Mouse (Mus musculus): Measurements from ENCODE around the gene Krt86. TPM values are rescaled to one million over a fixed set of nuclear protein-coding genes. Genes with fewer than 3 reads are reported as not detected.
"Not testable (repeated sequence)": the region's sequence is repeated elsewhere in the genome, so short reads cannot be mapped to it uniquely, and the experiment has no call there.

The Krt86 gene
- polyA plus RNA-seq, 1 experiment from 2014 or later, result not detected

- 53% methylated on average over 1 of the region's 1 CpGs for WGBS
Measured at GRCm38 (mm10) chr15:101494203-101494602, 20.9 kb downstream of the Krt86 start.

GRCm38 (mm10) chr15:101495266-101495665 is 22.0 kb downstream of the Krt86 start:
- no peaks in the 10 kb centered on the region for H3K27me3 ChIP-seq
- 86% methylated on average over 8 of the region's 8 CpGs for WGBS

More at GRCm38 (mm10) chr15:101494203-101494602, 20.9 kb downstream of the Krt86 start:
- H3K4me1 ChIP-seq, result no peaks in the 10 kb centered on the region
- no peak overlapping the region for H3K4me3 ChIP-seq
- H3K4me2 ChIP-seq (replicated peaks), result no peak overlapping the region
- H3K27me3 ChIP-seq, result no peaks in the 10 kb centered on the region
- H3K9me3 ChIP-seq, result no peaks in the 10 kb centered on the region
- H3K27ac ChIP-seq (replicated peaks), result no peak overlapping the region
- no peaks in the 10 kb centered on the region for H3K36me3 ChIP-seq
- H3K9ac ChIP-seq (replicated peaks), result no peak overlapping the region
- no peak for ATAC-seq (replicated peaks)

DNA sequence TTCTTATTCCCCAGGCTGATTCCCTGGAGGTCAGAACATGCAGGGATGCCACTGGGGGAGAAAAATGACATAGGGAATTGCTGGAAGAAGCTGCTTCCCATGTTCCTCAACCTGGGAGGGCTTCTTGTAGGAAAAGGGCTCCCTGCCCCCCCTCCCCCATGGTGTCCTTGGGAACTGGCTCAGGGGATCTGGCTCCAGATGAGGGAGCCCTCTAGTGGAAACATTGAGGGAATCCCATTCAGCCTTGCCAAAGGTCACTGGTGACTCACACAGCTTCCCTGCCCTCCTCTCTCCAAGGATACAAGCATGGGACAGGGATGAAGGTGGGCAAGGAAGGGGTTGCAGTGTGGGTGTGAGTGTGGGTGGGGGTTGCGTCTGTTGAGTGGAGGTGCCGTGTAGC is 23.9 kb downstream of the Krt86 start:
- H3K4me1 ChIP-seq, result no peaks in the 10 kb centered on the region
- H3K4me2 ChIP-seq (replicated peaks), result no peak overlapping the region
- no peak overlapping the region for H3K9ac ChIP-seq (replicated peaks)
- no peak for ATAC-seq (replicated peaks)
- no peak overlapping the region for H3K4me3 ChIP-seq
- no peaks in the 10 kb centered on the region for H3K27me3 ChIP-seq
- WGBS, result 96% methylated on average over 2 of the region's 2 CpGs
- no peak overlapping the region for H3K27ac ChIP-seq (replicated peaks)
- H3K9me3 ChIP-seq, result no peaks in the 10 kb centered on the region
- H3K36me3 ChIP-seq, result no peaks in the 10 kb centered on the region

More at GRCm38 (mm10) chr15:101495266-101495665, 22.0 kb downstream of the Krt86 start:
- Histone ChIP-seq H3K9ac (replicated peaks) (no peak overlapping the region), H3K4me2 (replicated peaks) (no peak overlapping the region), H3K4me3 (no peak overlapping the region), H3K36me3 (no peaks in the 10 kb centered on the region), H3K9me3 (no peaks in the 10 kb centered on the region), H3K27ac (replicated peaks) (no peak overlapping the region), H3K4me1 (no peaks in the 10 kb centered on the region)
- no peak for ATAC-seq (replicated peaks)

GRCm38 (mm10) chr15:101506896-101507758 is 33.8 kb downstream of the Krt86 start:
- 72% methylated on average over 14 of the region's 14 CpGs for WGBS

GRCm38 (mm10) chr15:101508247-101508646 is 35.0 kb downstream of the Krt86 start:
- Histone ChIP-seq H3K27ac (replicated peaks) (no peak overlapping the region), H3K4me1 (no peaks in the 10 kb centered on the region), H3K4me2 (replicated peaks) (no peak overlapping the region), H3K27me3 (no peaks in the 10 kb centered on the region), H3K4me3 (no peak overlapping the region), H3K9me3 (no peaks in the 10 kb centered on the region), H3K36me3 (no peaks in the 10 kb centered on the region), H3K9ac (replicated peaks) (no peak overlapping the region)
- WGBS, result 88% methylated on average over 9 of the region's 9 CpGs
- ATAC-seq (replicated peaks), result no peak

More at GRCm38 (mm10) chr15:101506896-101507758, 33.8 kb downstream of the Krt86 start:
- Histone ChIP-seq H3K4me2 (replicated peaks) (no peak overlapping the region), H3K27me3 (no peaks in the 10 kb centered on the region), H3K4me1 (no peaks in the 10 kb centered on the region), H3K27ac (replicated peaks) (no peak overlapping the region), H3K36me3 (no peaks in the 10 kb centered on the region), H3K4me3 (no peak overlapping the region), H3K9ac (replicated peaks) (no peak overlapping the region), H3K9me3 (no peaks in the 10 kb centered on the region)
- no peak for ATAC-seq (replicated peaks)

DNA sequence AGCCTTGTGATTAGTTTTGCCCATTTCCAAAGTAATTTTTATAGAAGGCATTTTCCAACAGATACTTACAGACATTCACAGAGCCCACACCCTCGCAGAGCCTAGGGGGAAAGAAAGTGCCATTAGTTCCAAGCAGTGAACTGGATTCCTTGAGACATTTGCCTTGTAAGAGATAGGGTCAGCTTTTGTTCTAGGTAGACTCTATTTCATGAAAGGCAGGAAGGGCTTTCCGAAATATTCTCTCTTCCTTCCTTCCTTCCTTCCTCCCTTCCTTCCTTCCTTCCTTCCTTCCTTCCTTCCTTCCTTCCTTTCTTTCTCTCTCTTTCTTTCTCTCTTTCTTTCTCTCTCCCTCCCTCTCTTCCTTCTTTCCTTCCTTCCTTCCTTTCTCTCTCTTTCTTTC is 43.9 kb downstream of the Krt86 start, which contains the start of gene Gm49425:
Gm49425 (minus strand) TSS at position 101 of the 400 bp plus-strand sequence.
- not testable (repeated sequence) for H3K4me2 ChIP-seq (replicated peaks); H3K9ac ChIP-seq (replicated peaks); H3K27ac ChIP-seq (replicated peaks); H3K4me3 ChIP-seq; H3K27me3 ChIP-seq; H3K4me1 ChIP-seq; H3K9me3 ChIP-seq; ATAC-seq (replicated peaks); H3K36me3 ChIP-seq
- 72% methylated on average over 2 of the region's 2 CpGs for WGBS

GRCm38 (mm10) chr15:101519792-101520191 is 46.5 kb downstream of the Krt86 start:
- H3K4me1 ChIP-seq, result no peaks in the 10 kb centered on the region
- no peaks in the 10 kb centered on the region for H3K9me3 ChIP-seq
- WGBS, result 15% methylated on average over 2 of the region's 2 CpGs
- ATAC-seq (replicated peaks), result no peak
- no peak overlapping the region for H3K9ac ChIP-seq (replicated peaks)
- no peaks in the 10 kb centered on the region for H3K36me3 ChIP-seq
- H3K4me2 ChIP-seq (replicated peaks), result no peak overlapping the region
- H3K27me3 ChIP-seq, result no peaks in the 10 kb centered on the region
- no peak overlapping the region for H3K27ac ChIP-seq (replicated peaks)
- H3K4me3 ChIP-seq, result no peak overlapping the region

DNA sequence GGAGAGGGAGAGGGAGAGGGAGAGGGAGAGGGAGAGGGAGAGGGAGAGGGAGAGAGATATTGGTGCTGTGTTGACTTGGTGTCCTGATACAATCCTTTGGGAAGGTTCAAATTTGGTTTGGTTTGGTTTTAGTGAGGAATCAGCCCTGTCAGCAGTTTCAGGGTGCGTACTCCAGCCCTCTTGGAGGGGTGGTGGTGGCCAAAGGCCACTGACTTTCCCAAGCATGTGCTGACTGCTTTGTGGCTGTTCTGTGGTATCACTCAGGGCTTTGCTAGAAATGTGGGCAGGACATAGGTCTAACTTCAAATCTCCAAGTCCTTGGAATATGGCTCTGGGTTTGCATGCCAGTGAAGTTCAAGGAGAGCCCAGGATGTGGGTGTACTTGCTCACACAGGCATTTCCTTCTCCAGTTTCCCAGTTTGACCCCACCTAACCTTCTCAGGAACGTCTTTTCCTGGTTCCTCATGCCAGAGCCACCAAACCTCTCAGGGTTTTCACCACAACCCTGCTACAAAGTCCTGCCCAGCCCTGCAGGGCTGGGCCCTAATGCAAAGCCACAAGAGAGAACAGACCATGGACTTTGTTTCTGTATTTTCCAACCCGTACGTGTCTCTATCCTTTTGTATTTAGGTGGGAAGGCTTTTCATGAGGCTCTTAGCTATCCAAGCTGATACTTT is 49.4 kb downstream of the Krt86 start:
- Histone ChIP-seq H3K4me2 (replicated peaks) (no peak overlapping the region), H3K9me3 (no peaks in the 10 kb centered on the region), H3K9ac (replicated peaks) (no peak overlapping the region), H3K27me3 (no peaks in the 10 kb centered on the region), H3K36me3 (no peaks in the 10 kb centered on the region), H3K4me3 (no peak overlapping the region), H3K4me1 (no peaks in the 10 kb centered on the region), H3K27ac (replicated peaks) (no peak overlapping the region)
- no peak for ATAC-seq (replicated peaks)
- 77% methylated on average over 4 of the region's 4 CpGs for WGBS

Other genes with a start within 250 kb of the Krt86 start
- gene Grasp, start 249.3 kb upstream of the Krt86 start, polyA plus RNA-seq (2015; fragmentation: Nextera tagmentation; extraction: Ambion mirVana), result 1.3 and 1.7 TPM in 2 replicates
- 3.7 and 4.3 TPM in 2 replicates for gene Nr4a1, start 219.2 kb upstream of the Krt86 start, polyA plus RNA-seq (2015; fragmentation: Nextera tagmentation; extraction: Ambion mirVana)
- gene Atg101, start 189.2 kb upstream of the Krt86 start, polyA plus RNA-seq (2015; fragmentation: Nextera tagmentation; extraction: Ambion mirVana), result 86.4 and 86.8 TPM in 2 replicates
- gene 6030408B16Rik, start 180.3 kb upstream of the Krt86 start, polyA plus RNA-seq (2015; fragmentation: Nextera tagmentation; extraction: Ambion mirVana), result 0.37 and 0.48 TPM in 2 replicates
- 0.08 TPM in 1 of 2 replicates, not detected in the other for gene Krt80, start 103.3 kb upstream of the Krt86 start, polyA plus RNA-seq (2015; fragmentation: Nextera tagmentation; extraction: Ambion mirVana)
- 0.26 and 0.46 TPM in 2 replicates for gene Krt7, start 62.4 kb upstream of the Krt86 start, polyA plus RNA-seq (2015; fragmentation: Nextera tagmentation; extraction: Ambion mirVana)
- gene Krt87, start 34.7 kb upstream of the Krt86 start, polyA plus RNA-seq (2015; fragmentation: Nextera tagmentation; extraction: Ambion mirVana), result 0.09 and 0.10 TPM in 2 replicates
- gene Krt88, start 25.7 kb upstream of the Krt86 start, polyA plus RNA-seq (2015; fragmentation: Nextera tagmentation; extraction: Ambion mirVana), result not detected in 2 replicates
- not detected in 2 replicates for gene Krt81, start 9.7 kb upstream of the Krt86 start, polyA plus RNA-seq (2015; fragmentation: Nextera tagmentation; extraction: Ambion mirVana)
- not detected in 2 replicates for gene Krt83, start 18.0 kb downstream of the Krt86 start, polyA plus RNA-seq (2015; fragmentation: Nextera tagmentation; extraction: Ambion mirVana)
- gene Gm49425, start 43.8 kb downstream of the Krt86 start, polyA plus RNA-seq (2015; fragmentation: Nextera tagmentation; extraction: Ambion mirVana), result not detected in 2 replicates
- gene Krt84, start 59.3 kb downstream of the Krt86 start, polyA plus RNA-seq (2015; fragmentation: Nextera tagmentation; extraction: Ambion mirVana), result not detected in 2 replicates
- gene Krt82, start 77.2 kb downstream of the Krt86 start, polyA plus RNA-seq (2015; fragmentation: Nextera tagmentation; extraction: Ambion mirVana), result not detected in 2 replicates
- 0.09 TPM in 1 of 2 replicates, not detected in the other for gene Krt90, start 89.5 kb downstream of the Krt86 start, polyA plus RNA-seq (2015; fragmentation: Nextera tagmentation; extraction: Ambion mirVana)
- gene Krt75, start 100.4 kb downstream of the Krt86 start, polyA plus RNA-seq (2015; fragmentation: Nextera tagmentation; extraction: Ambion mirVana), result 0.08 TPM in 1 of 2 replicates, not detected in the other
- not detected in 2 replicates for gene Gm5414, start 154.7 kb downstream of the Krt86 start, polyA plus RNA-seq (2015; fragmentation: Nextera tagmentation; extraction: Ambion mirVana)
- not detected in 2 replicates for gene Gm5478, start 173.9 kb downstream of the Krt86 start, polyA plus RNA-seq (2015; fragmentation: Nextera tagmentation; extraction: Ambion mirVana)
- gene Krt6b, start 206.8 kb downstream of the Krt86 start, polyA plus RNA-seq (2015; fragmentation: Nextera tagmentation; extraction: Ambion mirVana), result not detected in 2 replicates
- not detected in 2 replicates for gene Krt6a, start 220.8 kb downstream of the Krt86 start, polyA plus RNA-seq (2015; fragmentation: Nextera tagmentation; extraction: Ambion mirVana)
- gene Krt5, start 239.4 kb downstream of the Krt86 start, polyA plus RNA-seq (2015; fragmentation: Nextera tagmentation; extraction: Ambion mirVana), result 0.13 and 0.15 TPM in 2 replicates

Measured in forebrain, embryonic 15.5 days (tissue).